Mouse (Mus musculus): ENCODE results near the gene Npas2. TPM values are rescaled to one million over a fixed set of nuclear protein-coding genes. Genes with fewer than 3 reads are reported as not detected.

Npas2 gene
- polyA plus RNA-seq, 1 experiment from 2014 or later, result 0.10 TPM

DNA sequence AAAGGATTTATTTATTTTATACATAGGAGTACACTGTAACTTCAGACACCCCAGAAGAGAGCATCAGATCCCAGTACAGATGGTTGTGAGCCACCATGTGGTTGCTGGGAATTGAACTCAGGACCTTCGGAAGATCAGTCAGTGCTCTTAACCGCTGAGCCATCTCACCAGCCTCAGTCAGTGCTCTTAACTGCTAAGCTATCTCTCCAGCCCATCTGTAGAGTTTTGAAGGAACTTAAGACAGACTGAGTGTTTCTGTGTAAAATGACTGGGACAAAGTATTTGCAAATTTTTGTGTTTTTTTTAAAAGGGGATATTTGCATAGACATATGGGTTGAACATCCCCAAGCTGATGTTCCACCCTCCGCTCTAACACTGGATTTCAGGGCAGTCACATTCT is 206.6 kb downstream of the Npas2 start:
- H3K36me3 ChIP-seq, result peaks cover 14% of the 10 kb centered on the region
- no peak overlapping the region for H3K27ac ChIP-seq
- H3K4me3 ChIP-seq, result no peak overlapping the region
- WGBS, result 92% methylated on average over 3 of the region's 3 CpGs
- no peaks in the 10 kb centered on the region for H3K9me3 ChIP-seq
- H3K27me3 ChIP-seq (ENCODE audit: insufficient read depth, poor library complexity, severe bottlenecking), result no peaks in the 10 kb centered on the region
- H3K4me1 ChIP-seq, result peaks cover 12% of the 10 kb centered on the region; the same call in 1 of the 2 replicates
- DNase-seq (ENCODE audit: low spot score), result no peak

DNA sequence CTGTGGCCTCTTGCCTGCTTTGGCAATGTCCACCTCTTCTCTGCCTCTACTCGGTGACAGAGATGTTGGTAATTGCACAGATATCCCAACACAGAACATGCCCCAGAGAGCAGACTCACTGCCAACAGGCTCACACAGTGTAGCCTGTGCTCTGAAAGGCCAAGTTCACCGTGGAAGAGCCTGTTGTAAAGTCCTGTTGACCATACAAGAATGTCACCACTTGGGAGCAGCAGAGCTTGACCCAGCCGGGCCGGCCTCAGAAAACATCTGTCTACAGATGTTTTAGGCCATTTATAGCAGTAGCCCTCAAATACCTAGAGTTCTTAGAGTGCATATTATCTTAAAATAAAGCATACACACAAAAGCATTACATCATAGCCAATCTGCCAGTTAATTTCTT is 213.6 kb downstream of the Npas2 start:
- Histone ChIP-seq H3K9me3 (no peaks in the 10 kb centered on the region), H3K27me3 (ENCODE audit: insufficient read depth, poor library complexity, severe bottlenecking) (no peaks in the 10 kb centered on the region), H3K36me3 (peaks cover 2% of the 10 kb centered on the region; the same call in 1 of the 2 replicates), H3K4me1 (no peaks in the 10 kb centered on the region; the same call in 1 of the 2 replicates), H3K27ac (no peak overlapping the region), H3K4me3 (no peak overlapping the region)
- WGBS, result 78% methylated on average over 4 of the region's 4 CpGs
- DNase-seq (ENCODE audit: low spot score), result no peak

DNA sequence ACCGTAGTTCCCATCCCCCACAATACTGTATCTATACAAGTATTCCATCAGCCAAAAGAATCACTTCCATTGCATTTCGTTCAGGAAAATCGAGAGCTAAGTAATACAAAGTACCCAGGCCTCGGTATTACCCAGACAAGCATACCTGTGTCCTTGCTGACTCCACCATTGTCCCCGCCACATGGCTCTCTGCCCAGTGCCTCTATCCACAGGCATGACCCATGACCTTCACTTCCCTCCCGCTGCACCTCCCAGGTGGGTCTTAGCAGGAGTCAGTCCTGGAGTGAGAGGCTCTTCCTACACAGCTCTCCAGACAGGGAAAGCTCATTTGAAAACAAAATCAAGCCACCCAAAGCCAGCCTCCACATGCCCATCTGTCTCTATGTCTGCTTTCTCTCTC is 214.6 kb downstream of the Npas2 start:
- Histone ChIP-seq H3K36me3 (peaks cover 2% of the 10 kb centered on the region; the same call in 1 of the 2 replicates), H3K4me1 (no peaks in the 10 kb centered on the region; the same call in 1 of the 2 replicates), H3K9me3 (no peaks in the 10 kb centered on the region), H3K27me3 (ENCODE audit: insufficient read depth, poor library complexity, severe bottlenecking) (no peaks in the 10 kb centered on the region), H3K27ac (no peak overlapping the region), H3K4me3 (no peak overlapping the region)
- DNase-seq (ENCODE audit: low spot score), result no peak
- 90% methylated on average over 6 of the region's 6 CpGs for WGBS

DNA sequence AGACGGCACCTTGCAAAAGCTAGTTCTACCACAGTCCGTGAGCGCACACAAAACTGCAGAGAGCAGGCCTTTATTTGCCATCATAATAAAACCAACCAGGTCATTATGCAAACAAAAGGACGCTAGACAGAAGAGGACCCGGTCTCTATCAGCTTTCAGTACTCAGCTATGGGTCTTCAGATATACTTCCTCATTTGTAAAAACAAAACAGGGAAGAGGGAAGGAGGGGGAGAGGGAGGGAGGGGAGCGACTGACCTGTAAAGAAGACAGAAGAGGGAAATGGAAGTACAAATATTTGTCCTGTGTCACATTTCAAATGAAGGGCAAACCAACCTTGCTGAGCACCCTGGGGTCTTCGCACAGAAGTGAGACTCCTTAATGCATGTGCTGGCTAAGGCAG is 215.1 kb downstream of the Npas2 start:
- DNase-seq (ENCODE audit: low spot score), result no peak
- Histone ChIP-seq H3K4me3 (no peak overlapping the region), H3K36me3 (peaks cover 2% of the 10 kb centered on the region; the same call in 1 of the 2 replicates), H3K9me3 (no peaks in the 10 kb centered on the region), H3K4me1 (no peaks in the 10 kb centered on the region; the same call in 1 of the 2 replicates), H3K27me3 (ENCODE audit: insufficient read depth, poor library complexity, severe bottlenecking) (no peaks in the 10 kb centered on the region), H3K27ac (no peak overlapping the region)
- WGBS, result 78% methylated on average over 7 of the region's 7 CpGs

DNA sequence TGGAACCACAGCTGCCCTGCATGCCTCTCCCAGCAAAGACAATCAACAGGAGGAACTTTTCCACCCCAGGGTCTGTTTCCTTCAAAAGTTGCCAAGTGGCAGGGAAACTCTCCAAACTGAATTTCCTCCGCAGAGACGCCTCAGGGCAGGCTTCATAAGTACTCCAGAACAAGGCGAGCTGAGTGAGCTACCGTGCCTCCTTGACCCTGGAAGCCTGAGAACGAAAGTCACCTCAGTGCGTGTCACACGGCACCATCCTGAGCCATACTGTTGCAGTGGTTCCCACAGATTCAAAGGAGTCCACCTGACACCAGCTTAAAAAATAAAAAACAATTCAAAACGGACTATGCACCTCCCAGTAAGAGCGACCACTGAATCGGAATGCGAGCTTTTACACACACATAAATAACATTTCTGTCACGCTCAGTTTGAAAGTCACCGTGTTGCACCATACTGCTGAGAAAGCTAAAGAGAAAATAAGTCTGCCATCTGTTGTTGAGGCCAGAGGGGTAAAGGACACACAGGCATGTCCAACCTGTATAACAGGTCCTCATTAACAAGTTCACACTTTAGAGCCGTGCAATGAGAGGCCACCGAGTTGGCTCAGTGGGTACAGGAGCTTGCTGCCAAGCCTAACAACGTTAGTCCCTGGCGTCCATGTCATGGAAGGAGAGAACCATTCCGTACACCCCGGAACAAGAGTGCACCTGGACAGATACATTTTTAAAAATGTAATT is 216.7 kb downstream of the Npas2 start:
- 86% methylated on average over 19 of the region's 19 CpGs for WGBS

More for the DNA sequence above, 216.7 kb downstream of the Npas2 start:
- H3K27me3 ChIP-seq (ENCODE audit: insufficient read depth, poor library complexity, severe bottlenecking), result no peaks in the 10 kb centered on the region
- H3K36me3 ChIP-seq, result no peaks in the 10 kb centered on the region; the same call in 1 of the 2 replicates
- no peak overlapping the region for H3K4me3 ChIP-seq
- DNase-seq (ENCODE audit: low spot score), result no peak
- H3K9me3 ChIP-seq, result no peaks in the 10 kb centered on the region
- H3K4me1 ChIP-seq, result no peaks in the 10 kb centered on the region; the same call in 1 of the 2 replicates
- H3K27ac ChIP-seq, result no peak overlapping the region

Small RNA genes within 50 kb of the gene (microRNA-seq; reads per million reads assigned to microRNA genes)
- not detected for gene Mir6349

Other genes starting within 250 kb of the Npas2 start
- gene Pdcl3, start 208.1 kb upstream of the Npas2 start, polyA plus RNA-seq (2016; fragmentation: Nextera tagmentation; extraction: Ambion mirVana), result 161 and 170 TPM in 2 replicates
- 325 and 422 TPM in 2 replicates for gene Rpl31, start 174.1 kb downstream of the Npas2 start, polyA plus RNA-seq (2016; fragmentation: Nextera tagmentation; extraction: Ambion mirVana)

Measured in heart, embryonic 10.5 days (tissue).